ENCODE assay signal across 8 mouse cellular contexts in the genomic region with DNA sequence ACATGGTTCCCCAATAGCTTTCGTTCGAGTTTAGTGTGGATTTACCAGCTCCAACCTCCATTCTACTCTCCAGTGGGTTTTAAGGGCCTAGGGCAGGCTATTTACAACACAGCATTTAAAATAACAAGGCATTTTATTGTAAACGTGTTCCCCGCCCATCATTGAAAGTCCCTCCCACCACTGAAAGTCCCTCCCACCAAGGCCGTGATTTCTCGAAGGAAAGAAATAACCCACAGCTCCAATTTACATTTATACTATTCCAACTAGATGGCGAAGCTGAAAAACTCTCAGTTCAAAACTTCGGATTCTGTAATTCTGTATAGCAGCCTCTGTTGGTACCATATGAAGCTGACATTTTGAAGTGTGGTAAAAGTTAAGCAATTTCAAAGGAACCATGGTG. TPM values are rescaled to one million over a fixed set of nuclear protein-coding genes. Genes with fewer than 3 reads are reported as not detected.
DNase-seq lines count a peak whose midpoint lies in the region; ATAC-seq and TF ChIP-seq lines count a peak whose summit lies in the region.

No protein-coding gene starts in this region.

- peaks cover 25% of the 10 kb centered on the region for H3K4me1 ChIP-seq in heart, postnatal 0 days (ENCODE audit: control insufficient read depth, insufficient read depth)
- peaks cover 40% of the 10 kb centered on the region for H3K4me1 ChIP-seq in limb, embryonic 10.5 days
- H3K4me1 ChIP-seq in midbrain, embryonic 16.5 days (ENCODE audit: control insufficient read depth, insufficient read depth, low read length) = peaks cover 16% of the 10 kb centered on the region

- H3K4me2 ChIP-seq in heart, postnatal 0 days (ENCODE audit: low read depth, low read length) = peak overlapping the region; percentile 68
- H3K4me2 ChIP-seq in midbrain, embryonic 16.5 days (ENCODE audit: low read length) = peak overlapping the region; percentile 96

- ATAC-seq in heart, postnatal 0 days (ENCODE audit: insufficient read depth, low read depth) = no peak
- ATAC-seq in midbrain, embryonic 16.5 days = no peak

- peak; percentile 80 for DNase-seq in NIH3T3 (ENCODE audit: low read depth)
- DNase-seq in embryo, embryonic 10 days (ENCODE audit: low spot score) = peak; percentile 50
- peak; percentile 49 for DNase-seq in heart, postnatal 0 days (ENCODE audit: low spot score)
- DNase-seq in limb, embryonic 10.5 days (ENCODE audit: low spot score) = no peak
- DNase-seq in frontal cortex, postnatal 25 days (ENCODE audit: low spot score in 2 of 2) = no peak
- no peak for DNase-seq in ovary, postnatal 14 days (ENCODE audit: low spot score)
- no peak for DNase-seq in urinary bladder, postnatal 10 days (ENCODE audit: low spot score)

- TF ChIP-seq EP300 in heart, postnatal 0 days (IDR thresholded peaks at IDR 0.05; ENCODE audit: low read depth) = no peak

- H3K9ac ChIP-seq in heart, postnatal 0 days (replicated peaks; ENCODE audit: low read depth, low read length) = peak overlapping the region; percentile 99; the same call in 1 of the 2 replicates
- no peak overlapping the region for H3K9ac ChIP-seq in midbrain, embryonic 16.5 days (ENCODE audit: low read depth, low read length)

- 2% methylated on average over 8 of the region's 8 CpGs for WGBS in heart, postnatal 0 days
- under 1% methylated on average over 8 of the region's 8 CpGs for WGBS in limb, embryonic 10.5 days
- 1% methylated on average over 8 of the region's 8 CpGs for WGBS in midbrain, embryonic 16.5 days

- no peaks in the 10 kb centered on the region for H3K9me3 ChIP-seq in heart, postnatal 0 days (replicated peaks; ENCODE audit: control insufficient read depth, low read length)
- H3K9me3 ChIP-seq in limb, embryonic 10.5 days (replicated peaks) = no peaks in the 10 kb centered on the region
- H3K9me3 ChIP-seq in midbrain, embryonic 16.5 days (replicated peaks; ENCODE audit: control insufficient read depth, low read length, poor library complexity, severe bottlenecking) = no peaks in the 10 kb centered on the region

- H3K4me3 ChIP-seq in heart, postnatal 0 days (ENCODE audit: low read depth, low read length) = peak overlapping the region; percentile 97
- peak overlapping the region; percentile 98 for H3K4me3 ChIP-seq in limb, embryonic 10.5 days
- H3K4me3 ChIP-seq in midbrain, embryonic 16.5 days (ENCODE audit: low read depth, low read length) = peak overlapping the region; percentile 91

- H3K27me3 ChIP-seq in heart, postnatal 0 days (ENCODE audit: control insufficient read depth, insufficient read depth, low read length) = no peaks in the 10 kb centered on the region
- no peaks in the 10 kb centered on the region for H3K27me3 ChIP-seq in limb, embryonic 10.5 days (ENCODE audit: low read depth, poor library complexity, severe bottlenecking)
- no peaks in the 10 kb centered on the region; the same call in 1 of the 2 replicates for H3K27me3 ChIP-seq in midbrain, embryonic 16.5 days (ENCODE audit: control insufficient read depth, insufficient read depth, low read depth, low read length)

- no peaks in the 10 kb centered on the region for H3K36me3 ChIP-seq in heart, postnatal 0 days (replicated peaks; ENCODE audit: control insufficient read depth, insufficient read depth, low read length)
- H3K36me3 ChIP-seq in limb, embryonic 10.5 days = 0 out of 2 replicates have a peak, but pooled peaks cover 4% of the 10 kb centered on the region
- no peaks in the 10 kb centered on the region for H3K36me3 ChIP-seq in midbrain, embryonic 16.5 days (ENCODE audit: control insufficient read depth, insufficient read depth, low read length)

- TF ChIP-seq CTCF in heart, postnatal 0 days (IDR thresholded peaks at IDR 0.05; ENCODE audit: low read depth) = no peak

- peak overlapping the region; percentile 99 for H3K27ac ChIP-seq in heart, postnatal 0 days (ENCODE audit: low read depth)
- H3K27ac ChIP-seq in limb, embryonic 10.5 days = no peak overlapping the region
- H3K27ac ChIP-seq in midbrain, embryonic 16.5 days (ENCODE audit: low read length) = no peak overlapping the region

RNA-seq across cellular contexts. Expression of a gene that starts 1.4 kb away (rescaled TPM):
- total RNA-seq in heart, postnatal 0 days (2014; rRNA removed; ENCODE audit: low replicate concordance) = not detected in 2 replicates
- polyA plus RNA-seq in heart, postnatal 0 days (2015; fragmentation: Nextera tagmentation; extraction: Ambion mirVana) = not detected in 2 replicates
- polyA plus RNA-seq in limb, embryonic 10.5 days (2016; fragmentation: Nextera tagmentation; extraction: Ambion mirVana) = not detected in 2 replicates
- not detected in 2 replicates for polyA plus RNA-seq in midbrain, embryonic 16.5 days (2015; fragmentation: Nextera tagmentation; extraction: Ambion mirVana)

RNA-seq across cellular contexts. Expression of a gene that starts 13.6 kb away (rescaled TPM):
- 43.7 and 68.4 TPM in 2 replicates for total RNA-seq in heart, postnatal 0 days (2014; rRNA removed; ENCODE audit: low replicate concordance)
- 16.0 and 17.2 TPM in 2 replicates for polyA plus RNA-seq in heart, postnatal 0 days (2015; fragmentation: Nextera tagmentation; extraction: Ambion mirVana)
- polyA plus RNA-seq in limb, embryonic 10.5 days (2016; fragmentation: Nextera tagmentation; extraction: Ambion mirVana) = 16.3 and 21.0 TPM in 2 replicates
- 5.2 and 5.5 TPM in 2 replicates for polyA plus RNA-seq in midbrain, embryonic 16.5 days (2015; fragmentation: Nextera tagmentation; extraction: Ambion mirVana)

RNA-seq across cellular contexts. Expression of a gene that starts 53.4 kb away (rescaled TPM):
- 8.4 and 27.7 TPM in 2 replicates for total RNA-seq in heart, postnatal 0 days (2014; rRNA removed; ENCODE audit: low replicate concordance)
- polyA plus RNA-seq in heart, postnatal 0 days (2015; fragmentation: Nextera tagmentation; extraction: Ambion mirVana) = 9.8 and 10.9 TPM in 2 replicates
- 25.2 and 34.5 TPM in 2 replicates for polyA plus RNA-seq in limb, embryonic 10.5 days (2016; fragmentation: Nextera tagmentation; extraction: Ambion mirVana)
- 24.3 and 29.9 TPM in 2 replicates for polyA plus RNA-seq in midbrain, embryonic 16.5 days (2015; fragmentation: Nextera tagmentation; extraction: Ambion mirVana)

Comparison
In these comparisons a context has a peak if more than half of its experiments do, and no peak if none do; other contexts are left out.
1. DNase-seq: peak in NIH3T3 (single experiment), embryo, embryonic 10 days (single experiment) and heart, postnatal 0 days (single experiment); none in limb, embryonic 10.5 days (single experiment), frontal cortex, postnatal 25 days (0 of 2), ovary, postnatal 14 days (single experiment) and urinary bladder, postnatal 10 days (single experiment).
2. Peak in every context shown above with its lines, with median percentiles within 50 percentile points of each other: H3K4me3 ChIP-seq.